ENCODE assay signal across 14 mouse cellular contexts in the genomic region with DNA sequence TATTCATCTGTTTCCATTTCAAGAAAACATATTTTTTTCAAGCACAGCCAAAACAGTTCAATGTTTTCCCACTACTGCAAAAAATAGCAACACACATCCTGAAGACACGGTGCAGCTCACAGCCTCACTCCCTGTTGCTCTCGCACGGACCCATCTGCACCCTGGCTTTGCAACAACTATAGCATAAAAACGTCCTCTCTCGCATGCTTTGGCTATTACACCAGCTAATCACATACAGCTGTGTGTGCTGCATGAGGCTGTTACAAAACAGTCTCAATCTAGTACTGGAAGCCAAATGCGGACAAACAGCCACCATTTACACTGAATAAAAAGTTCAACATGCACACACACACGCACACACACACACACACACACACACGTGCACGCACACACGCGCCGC.
DNase-seq lines count a peak whose midpoint lies in the region; ATAC-seq lines count a peak whose summit lies in the region.
"Had no signal": no experiment of that assay in that cellular context is flagged by ENCODE, and none has a peak within 500 bp of the region (broad histone marks: within the 10 kb centered on the region; RNA-seq: fewer than 3 reads in every experiment).

No protein-coding gene starts in this region.

- H3K27me3 ChIP-seq in heart, embryonic 16.5 days (ENCODE audit: control insufficient read depth, insufficient read depth, low read length): no peaks in the 10 kb centered on the region
- H3K27me3 ChIP-seq in lung, embryonic 15.5 days: no peaks in the 10 kb centered on the region
- H3K27me3 ChIP-seq in embryonic facial prominence, embryonic 13.5 days: no peaks in the 10 kb centered on the region
- no peaks in the 10 kb centered on the region for H3K27me3 ChIP-seq in neural tube, embryonic 13.5 days
- no peaks in the 10 kb centered on the region for H3K27me3 ChIP-seq in midbrain, embryonic 16.5 days (ENCODE audit: control insufficient read depth, insufficient read depth, low read depth, low read length)
- H3K27me3 ChIP-seq: hindbrain, embryonic 13.5 days; liver, embryonic 12.5 days had no signal

- H3K4me2 ChIP-seq in heart, embryonic 16.5 days (ENCODE audit: low read depth, low read length): peak overlapping the region; percentile 26; the same call in 1 of the 2 replicates
- peak overlapping the region; percentile 57 for H3K4me2 ChIP-seq in lung, embryonic 15.5 days
- H3K4me2 ChIP-seq in embryonic facial prominence, embryonic 13.5 days: peak overlapping the region; percentile 54
- H3K4me2 ChIP-seq in neural tube, embryonic 13.5 days: peak overlapping the region; percentile 71; the same call in 1 of the 2 replicates
- no peak overlapping the region for H3K4me2 ChIP-seq in midbrain, embryonic 16.5 days (ENCODE audit: low read length)
- H3K4me2 ChIP-seq: hindbrain, embryonic 13.5 days; liver, embryonic 12.5 days; midbrain, embryonic 11.5 days had no signal

- no peak overlapping the region; the same call in 1 of the 2 replicates for H3K27ac ChIP-seq in heart, embryonic 16.5 days (ENCODE audit: low read length)
- peak overlapping the region; percentile 78 for H3K27ac ChIP-seq in lung, embryonic 15.5 days
- peak overlapping the region; percentile 61; the same call in 1 of the 2 replicates for H3K27ac ChIP-seq in embryonic facial prominence, embryonic 13.5 days
- no peak overlapping the region for H3K27ac ChIP-seq in neural tube, embryonic 13.5 days (replicated peaks)
- no peak overlapping the region for H3K27ac ChIP-seq in midbrain, embryonic 16.5 days (ENCODE audit: low read length)
- H3K27ac ChIP-seq: hindbrain, embryonic 13.5 days; liver, embryonic 12.5 days had no signal

- WGBS in heart, embryonic 16.5 days: 73% methylated on average over 12 of the region's 12 CpGs
- 58% methylated on average over 12 of the region's 12 CpGs for WGBS in lung, embryonic 15.5 days
- 46% methylated on average over 12 of the region's 12 CpGs for WGBS in embryonic facial prominence, embryonic 13.5 days
- 80% methylated on average over 12 of the region's 12 CpGs for WGBS in neural tube, embryonic 13.5 days
- WGBS in midbrain, embryonic 16.5 days: 79% methylated on average over 11 of the region's 12 CpGs

- H3K4me3 ChIP-seq in heart, embryonic 16.5 days (ENCODE audit: low read length): no peak overlapping the region
- H3K4me3 ChIP-seq in lung, embryonic 15.5 days: no peak overlapping the region
- H3K4me3 ChIP-seq in embryonic facial prominence, embryonic 13.5 days: peak overlapping the region; percentile 10; the same call in 1 of the 2 replicates
- H3K4me3 ChIP-seq in neural tube, embryonic 13.5 days: no peak overlapping the region
- H3K4me3 ChIP-seq in midbrain, embryonic 16.5 days (ENCODE audit: low read depth, low read length): no peak overlapping the region
- H3K4me3 ChIP-seq: hindbrain, embryonic 13.5 days; liver, embryonic 12.5 days had no signal

- peaks cover 16% of the 10 kb centered on the region for H3K4me1 ChIP-seq in heart, embryonic 16.5 days (ENCODE audit: control insufficient read depth, insufficient read depth, low read length)
- peaks cover 46% of the 10 kb centered on the region for H3K4me1 ChIP-seq in lung, embryonic 15.5 days
- H3K4me1 ChIP-seq in embryonic facial prominence, embryonic 13.5 days: peaks cover 41% of the 10 kb centered on the region
- H3K4me1 ChIP-seq in neural tube, embryonic 13.5 days (replicated peaks): peaks cover 56% of the 10 kb centered on the region
- H3K4me1 ChIP-seq in midbrain, embryonic 16.5 days (ENCODE audit: control insufficient read depth, insufficient read depth, low read length): peaks cover 7% of the 10 kb centered on the region

- H3K9ac ChIP-seq in heart, embryonic 16.5 days (ENCODE audit: low read length): no peak overlapping the region
- no peak overlapping the region for H3K9ac ChIP-seq in lung, embryonic 15.5 days
- 0 out of 2 replicates have a peak overlapping the region, but pooled peaks have one; percentile 41 for H3K9ac ChIP-seq in embryonic facial prominence, embryonic 13.5 days
- H3K9ac ChIP-seq in neural tube, embryonic 13.5 days: peak overlapping the region; percentile 34; the same call in 1 of the 2 replicates
- H3K9ac ChIP-seq in midbrain, embryonic 16.5 days (ENCODE audit: low read depth, low read length): no peak overlapping the region
- H3K9ac ChIP-seq: hindbrain, embryonic 13.5 days; liver, embryonic 12.5 days had no signal

- no peak for DNase-seq in heart, postnatal 36 days
- no peak for DNase-seq in lung, postnatal 10 days
- no peak for DNase-seq in urinary bladder, postnatal 10 days (ENCODE audit: low spot score)
- DNase-seq: cerebellum, postnatal 36 days; right cerebral cortex, postnatal 14 days; thymus, adult 18-20 months had no signal

- peaks cover 9% of the 10 kb centered on the region for H3K9me3 ChIP-seq in heart, embryonic 16.5 days (replicated peaks; ENCODE audit: control insufficient read depth, low read length)
- H3K9me3 ChIP-seq in lung, embryonic 15.5 days: no peaks in the 10 kb centered on the region
- H3K9me3 ChIP-seq in embryonic facial prominence, embryonic 13.5 days: 0 out of 2 replicates have a peak, but pooled peaks cover 8% of the 10 kb centered on the region
- H3K9me3 ChIP-seq in neural tube, embryonic 13.5 days: peaks cover 11% of the 10 kb centered on the region; the same call in 1 of the 2 replicates
- H3K9me3 ChIP-seq in midbrain, embryonic 16.5 days (replicated peaks; ENCODE audit: control insufficient read depth, low read length, poor library complexity, severe bottlenecking): peaks cover 6% of the 10 kb centered on the region

- H3K36me3 ChIP-seq in heart, embryonic 16.5 days (ENCODE audit: control insufficient read depth, insufficient read depth): peaks cover 7% of the 10 kb centered on the region
- peaks cover 8% of the 10 kb centered on the region for H3K36me3 ChIP-seq in lung, embryonic 15.5 days
- peaks cover 11% of the 10 kb centered on the region for H3K36me3 ChIP-seq in embryonic facial prominence, embryonic 13.5 days
- peaks cover 6% of the 10 kb centered on the region for H3K36me3 ChIP-seq in neural tube, embryonic 13.5 days
- H3K36me3 ChIP-seq in midbrain, embryonic 16.5 days (ENCODE audit: control insufficient read depth, insufficient read depth, low read length): no peaks in the 10 kb centered on the region

- no peak for ATAC-seq in heart, embryonic 16.5 days (replicated peaks; ENCODE audit: extremely low read depth, insufficient read depth, low FRiP score)
- ATAC-seq in lung, embryonic 15.5 days (ENCODE audit: borderline replicate concordance, extremely low read depth, low FRiP score, low TSS enrichment): no peak
- ATAC-seq in embryonic facial prominence, embryonic 13.5 days (ENCODE audit: insufficient number of reproducible peaks, insufficient read depth, low FRiP score, low TSS enrichment, low read depth): no peak
- no peak for ATAC-seq in neural tube, embryonic 13.5 days (ENCODE audit: low read depth)
- no peak for ATAC-seq in midbrain, embryonic 16.5 days
- ATAC-seq: liver, embryonic 12.5 days had no signal

- intact Hi-C loops in heart, postnatal 36 days (cut with DNase I): no loop called here

Comparison
In these comparisons a context has a peak if more than half of its experiments do, and no peak if none do; other contexts are left out.
1. H3K27ac ChIP-seq: peak in lung, embryonic 15.5 days (single experiment) and embryonic facial prominence, embryonic 13.5 days (single experiment); none in heart, embryonic 16.5 days (single experiment), neural tube, embryonic 13.5 days (single experiment) and midbrain, embryonic 16.5 days (single experiment).
2. H3K9ac ChIP-seq: peak in embryonic facial prominence, embryonic 13.5 days (single experiment) and neural tube, embryonic 13.5 days (single experiment); none in heart, embryonic 16.5 days (single experiment), lung, embryonic 15.5 days (single experiment) and midbrain, embryonic 16.5 days (single experiment).